Mouse (Mus musculus): ENCODE data around the gene Tmem108. TPM values are rescaled to one million over a fixed set of nuclear protein-coding genes. Genes with fewer than 3 reads are reported as not detected.

The Tmem108 gene
- polyA plus RNA-seq, 1 experiment from 2014 or later: 12.0 TPM

GRCm38 (mm10) chr9:103713230-103713629, 48.4 kb downstream of the Tmem108 start:
- Histone ChIP-seq H3K27ac (ENCODE audit: low read depth, low read length) (no peak overlapping the region), H3K36me3 (ENCODE audit: control insufficient read depth, insufficient read depth, low read length) (no peaks in the 10 kb centered on the region), H3K4me3 (ENCODE audit: low read depth, low read length) (no peak overlapping the region), H3K4me1 (ENCODE audit: control insufficient read depth, insufficient read depth, low read length) (no peaks in the 10 kb centered on the region), H3K27me3 (ENCODE audit: control insufficient read depth, insufficient read depth, low read length) (no peaks in the 10 kb centered on the region), H3K9ac (ENCODE audit: low read length) (no peak overlapping the region), H3K4me2 (no peak overlapping the region), H3K9me3 (ENCODE audit: control insufficient read depth, low read length) (no peaks in the 10 kb centered on the region)
- 83% methylated on average over 4 of the region's 4 CpGs for WGBS
- ATAC-seq (ENCODE audit: low FRiP score) (no peak), DNase-seq (ENCODE audit: low spot score, missing footprints) (peak; percentile 37)

- no peaks in the 10 kb centered on the region for H3K9me3 ChIP-seq (ENCODE audit: control insufficient read depth, low read length)
- no peak overlapping the region for H3K9ac ChIP-seq (ENCODE audit: low read length)
- H3K36me3 ChIP-seq (ENCODE audit: control insufficient read depth, insufficient read depth, low read length): no peaks in the 10 kb centered on the region
- WGBS: 79% methylated on average over 7 of the region's 7 CpGs
- ATAC-seq (ENCODE audit: low FRiP score) (no peak), DNase-seq (ENCODE audit: low spot score, missing footprints) (peak; percentile 60)
- H3K4me2 ChIP-seq: no peak overlapping the region
- no peaks in the 10 kb centered on the region for H3K27me3 ChIP-seq (ENCODE audit: control insufficient read depth, insufficient read depth, low read length)
- no peaks in the 10 kb centered on the region for H3K4me1 ChIP-seq (ENCODE audit: control insufficient read depth, insufficient read depth, low read length)
- no peak overlapping the region for H3K4me3 ChIP-seq (ENCODE audit: low read depth, low read length)
- no peak overlapping the region for H3K27ac ChIP-seq (ENCODE audit: low read depth, low read length)
Observed at GRCm38 (mm10) chr9:103712711-103713110, 48.9 kb downstream of the Tmem108 start.

DNA sequence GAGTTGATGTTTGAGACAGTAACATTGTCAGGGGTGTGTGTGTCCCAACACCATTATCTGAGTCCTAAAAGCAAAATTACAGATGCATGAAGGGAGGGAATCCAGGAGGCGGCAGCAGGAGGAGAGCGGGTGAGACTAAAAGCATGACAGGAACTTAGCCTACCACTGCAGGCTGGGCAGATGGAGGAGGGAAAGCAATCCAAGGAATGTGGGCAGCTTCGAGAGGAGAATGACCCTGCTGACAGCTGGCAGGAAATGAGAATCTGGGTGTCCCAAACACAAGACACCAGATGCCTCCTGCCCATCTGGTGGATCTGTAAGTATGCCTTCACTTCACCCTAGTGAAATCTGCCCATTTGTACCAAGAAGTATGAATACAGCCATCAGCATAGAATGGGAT, 51.9 kb downstream of the Tmem108 start:
- no peak overlapping the region for H3K4me3 ChIP-seq (ENCODE audit: low read depth, low read length)
- H3K4me2 ChIP-seq: no peak overlapping the region
- H3K36me3 ChIP-seq (ENCODE audit: control insufficient read depth, insufficient read depth, low read length): no peaks in the 10 kb centered on the region
- H3K9me3 ChIP-seq (ENCODE audit: control insufficient read depth, low read length): no peaks in the 10 kb centered on the region
- H3K27me3 ChIP-seq (ENCODE audit: control insufficient read depth, insufficient read depth, low read length): no peaks in the 10 kb centered on the region
- no peak overlapping the region for H3K27ac ChIP-seq (ENCODE audit: low read depth, low read length)
- ATAC-seq (ENCODE audit: low FRiP score): no peak
- H3K4me1 ChIP-seq (ENCODE audit: control insufficient read depth, insufficient read depth, low read length): no peaks in the 10 kb centered on the region
- DNase-seq (ENCODE audit: low spot score, missing footprints): peak; percentile 33
- no peak overlapping the region for H3K9ac ChIP-seq (ENCODE audit: low read length)
- 62% methylated on average over 3 of the region's 3 CpGs for WGBS

DNA sequence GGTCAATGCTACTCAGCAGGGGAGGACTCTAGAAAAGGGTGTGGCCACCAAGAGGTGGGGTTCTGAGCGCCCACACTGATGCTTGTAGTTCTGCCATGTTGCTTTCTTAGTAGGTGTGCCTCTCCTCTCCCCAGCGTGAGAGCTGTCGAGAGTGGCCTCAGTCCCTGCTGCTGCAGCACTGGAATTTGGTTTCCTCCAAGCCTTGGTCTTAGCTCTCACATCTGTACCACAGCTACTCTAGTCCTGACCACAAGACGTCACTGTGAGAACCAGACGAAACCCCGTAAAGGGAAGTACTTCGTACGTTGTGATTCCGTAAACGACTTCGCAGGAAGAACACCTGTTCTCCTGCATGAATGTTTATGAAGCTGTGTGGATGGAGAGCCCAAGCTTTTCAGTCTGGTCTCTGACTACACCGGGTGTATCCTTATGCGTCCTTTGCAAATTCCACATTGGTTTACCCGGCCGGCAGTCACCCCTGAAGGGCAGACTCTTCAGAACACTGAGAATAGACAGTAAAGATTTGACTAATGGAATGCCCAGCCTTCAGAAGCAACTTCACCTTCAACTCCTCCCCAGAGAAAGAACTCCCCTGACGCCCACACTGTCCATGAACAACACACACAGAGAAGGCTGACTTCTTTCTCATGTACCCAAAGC, 53.0 kb downstream of the Tmem108 start:
- Histone ChIP-seq H3K4me2 (no peak overlapping the region), H3K36me3 (ENCODE audit: control insufficient read depth, insufficient read depth, low read length) (no peaks in the 10 kb centered on the region), H3K4me3 (ENCODE audit: low read depth, low read length) (no peak overlapping the region), H3K9me3 (ENCODE audit: control insufficient read depth, low read length) (no peaks in the 10 kb centered on the region), H3K9ac (ENCODE audit: low read length) (no peak overlapping the region), H3K4me1 (ENCODE audit: control insufficient read depth, insufficient read depth, low read length) (no peaks in the 10 kb centered on the region), H3K27ac (ENCODE audit: low read depth, low read length) (no peak overlapping the region), H3K27me3 (ENCODE audit: control insufficient read depth, insufficient read depth, low read length) (no peaks in the 10 kb centered on the region)
- WGBS: 84% methylated on average over 16 of the region's 16 CpGs
- DNase-seq (ENCODE audit: low spot score, missing footprints) (peak; percentile 47), ATAC-seq (ENCODE audit: low FRiP score) (no peak)

DNA sequence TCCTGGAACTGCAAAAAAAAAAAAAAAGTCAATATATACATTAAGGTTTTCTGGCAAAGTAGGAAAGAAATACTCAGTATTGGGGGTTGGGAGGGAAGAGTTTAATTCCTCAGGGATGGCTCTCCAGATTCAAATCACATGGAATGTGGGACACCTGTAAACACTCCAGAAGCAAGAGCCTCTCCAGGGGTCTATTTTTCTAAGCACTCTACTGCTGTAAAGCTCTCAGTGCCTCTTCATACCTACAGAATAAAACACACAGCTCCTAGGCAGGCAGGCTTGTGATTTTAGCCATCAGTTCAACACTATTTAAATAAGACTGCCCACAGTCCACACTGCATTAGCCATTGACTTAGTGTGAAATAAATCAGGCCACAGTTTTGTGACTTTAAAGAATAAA, 53.8 kb downstream of the Tmem108 start:
- no peaks in the 10 kb centered on the region for H3K4me1 ChIP-seq (ENCODE audit: control insufficient read depth, insufficient read depth, low read length)

GRCm38 (mm10) chr9:103707000-103707790, 54.4 kb downstream of the Tmem108 start:
- no peaks in the 10 kb centered on the region for H3K4me1 ChIP-seq (ENCODE audit: control insufficient read depth, insufficient read depth, low read length)
- WGBS: 89% methylated on average over 8 of the region's 8 CpGs

More for the DNA sequence above, 53.8 kb downstream of the Tmem108 start:
- H3K4me3 ChIP-seq (ENCODE audit: low read depth, low read length): no peak overlapping the region
- H3K27me3 ChIP-seq (ENCODE audit: control insufficient read depth, insufficient read depth, low read length): no peaks in the 10 kb centered on the region
- H3K4me2 ChIP-seq: no peak overlapping the region
- no peaks in the 10 kb centered on the region for H3K9me3 ChIP-seq (ENCODE audit: control insufficient read depth, low read length)
- ATAC-seq (ENCODE audit: low FRiP score): no peak
- no peak overlapping the region for H3K27ac ChIP-seq (ENCODE audit: low read depth, low read length)
- no peak overlapping the region for H3K9ac ChIP-seq (ENCODE audit: low read length)
- DNase-seq (ENCODE audit: low spot score, missing footprints): no peak
- no peaks in the 10 kb centered on the region for H3K36me3 ChIP-seq (ENCODE audit: control insufficient read depth, insufficient read depth, low read length)

GRCm38 (mm10) chr9:103705717-103706116, 55.9 kb downstream of the Tmem108 start:
- ATAC-seq (ENCODE audit: low FRiP score): no peak

More at GRCm38 (mm10) chr9:103707000-103707790, 54.4 kb downstream of the Tmem108 start:
- no peak overlapping the region for H3K4me3 ChIP-seq (ENCODE audit: low read depth, low read length)
- no peak overlapping the region for H3K9ac ChIP-seq (ENCODE audit: low read length)
- DNase-seq (ENCODE audit: low spot score, missing footprints) (peak; percentile 71), ATAC-seq (ENCODE audit: low FRiP score) (no peak)
- no peaks in the 10 kb centered on the region for H3K36me3 ChIP-seq (ENCODE audit: control insufficient read depth, insufficient read depth, low read length)
- no peaks in the 10 kb centered on the region for H3K9me3 ChIP-seq (ENCODE audit: control insufficient read depth, low read length)
- H3K4me2 ChIP-seq: no peak overlapping the region
- H3K27ac ChIP-seq (ENCODE audit: low read depth, low read length): no peak overlapping the region
- no peaks in the 10 kb centered on the region for H3K27me3 ChIP-seq (ENCODE audit: control insufficient read depth, insufficient read depth, low read length)

GRCm38 (mm10) chr9:103703014-103703413, 58.6 kb downstream of the Tmem108 start:
- WGBS: 89% methylated on average over 16 of the region's 16 CpGs

More at GRCm38 (mm10) chr9:103705717-103706116, 55.9 kb downstream of the Tmem108 start:
- H3K9ac ChIP-seq (ENCODE audit: low read length): no peak overlapping the region
- no peaks in the 10 kb centered on the region for H3K4me1 ChIP-seq (ENCODE audit: control insufficient read depth, insufficient read depth, low read length)
- H3K4me3 ChIP-seq (ENCODE audit: low read depth, low read length): no peak overlapping the region
- no peaks in the 10 kb centered on the region for H3K36me3 ChIP-seq (ENCODE audit: control insufficient read depth, insufficient read depth, low read length)
- no peak overlapping the region for H3K4me2 ChIP-seq
- H3K27ac ChIP-seq (ENCODE audit: low read depth, low read length): no peak overlapping the region
- DNase-seq (ENCODE audit: low spot score, missing footprints): no peak
- 91% methylated on average over 4 of the region's 4 CpGs for WGBS
- H3K9me3 ChIP-seq (ENCODE audit: control insufficient read depth, low read length): no peaks in the 10 kb centered on the region
- H3K27me3 ChIP-seq (ENCODE audit: control insufficient read depth, insufficient read depth, low read length): no peaks in the 10 kb centered on the region

DNA sequence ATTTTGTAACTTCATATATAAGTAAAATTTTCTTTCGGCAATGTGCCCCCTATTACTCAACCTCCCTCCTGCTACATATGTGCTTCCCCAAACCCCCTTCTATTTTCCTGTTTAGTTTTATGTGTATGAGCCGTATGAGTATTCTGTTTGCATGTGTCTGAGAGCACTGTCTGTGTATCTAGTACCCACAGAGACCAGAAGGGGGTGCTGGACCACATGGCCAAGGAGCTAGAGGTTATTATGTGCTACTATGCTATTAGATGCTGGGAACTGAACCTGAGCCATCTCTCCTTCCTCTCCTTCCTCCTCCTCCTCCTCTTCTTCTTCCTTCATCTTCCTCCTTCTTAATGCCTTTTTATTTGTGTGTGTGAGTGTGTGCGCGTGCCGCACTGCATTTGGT, 59.2 kb downstream of the Tmem108 start:
- H3K27ac ChIP-seq (ENCODE audit: low read depth, low read length): no peak overlapping the region
- WGBS: 86% methylated on average over 5 of the region's 5 CpGs
- no peaks in the 10 kb centered on the region for H3K9me3 ChIP-seq (ENCODE audit: control insufficient read depth, low read length)
- no peak overlapping the region for H3K4me2 ChIP-seq
- DNase-seq (ENCODE audit: low spot score, missing footprints) (no peak), ATAC-seq (ENCODE audit: low FRiP score) (no peak)
- no peak overlapping the region for H3K9ac ChIP-seq (ENCODE audit: low read length)
- no peaks in the 10 kb centered on the region for H3K27me3 ChIP-seq (ENCODE audit: control insufficient read depth, insufficient read depth, low read length)
- no peak overlapping the region for H3K4me3 ChIP-seq (ENCODE audit: low read depth, low read length)
- H3K36me3 ChIP-seq (ENCODE audit: control insufficient read depth, insufficient read depth, low read length): no peaks in the 10 kb centered on the region
- no peaks in the 10 kb centered on the region for H3K4me1 ChIP-seq (ENCODE audit: control insufficient read depth, insufficient read depth, low read length)

More at GRCm38 (mm10) chr9:103703014-103703413, 58.6 kb downstream of the Tmem108 start:
- H3K4me3 ChIP-seq (ENCODE audit: low read depth, low read length): no peak overlapping the region
- H3K27ac ChIP-seq (ENCODE audit: low read depth, low read length): no peak overlapping the region
- no peak overlapping the region for H3K9ac ChIP-seq (ENCODE audit: low read length)
- no peaks in the 10 kb centered on the region for H3K36me3 ChIP-seq (ENCODE audit: control insufficient read depth, insufficient read depth, low read length)
- no peaks in the 10 kb centered on the region for H3K4me1 ChIP-seq (ENCODE audit: control insufficient read depth, insufficient read depth, low read length)
- no peaks in the 10 kb centered on the region for H3K27me3 ChIP-seq (ENCODE audit: control insufficient read depth, insufficient read depth, low read length)
- ATAC-seq (ENCODE audit: low FRiP score) (no peak), DNase-seq (ENCODE audit: low spot score, missing footprints) (no peak)
- no peak overlapping the region for H3K4me2 ChIP-seq
- H3K9me3 ChIP-seq (ENCODE audit: control insufficient read depth, low read length): no peaks in the 10 kb centered on the region
